Mouse (Mus musculus) CH12.LX (cell line): Measurements from ENCODE around the gene Zfp30. TPM values are rescaled to one million over a fixed set of nuclear protein-coding genes. Genes with fewer than 3 reads are reported as not detected.

ENCODE experiments used
- DNase-seq: peaks from one replicate; pipeline ENCODE4 v3.0.0-alpha.2; 2013; ENCODE audit errors: extremely low read depth
- H3K27ac ChIP-seq: 2 replicates; pipeline ENCODE4 v1.5.1; 2012; ENCODE audit warnings: low read depth, mild to moderate bottlenecking, control low read depth, moderate library complexity; ENCODE audit not compliant: insufficient read depth
- H3K27me3 ChIP-seq: replicated peaks from 2 replicates; pipeline ENCODE3; 2012; ENCODE audit warnings: inconsistent platforms
- H3K36me3 ChIP-seq, 2 experiments: replicated peaks in 1 of 2; 2 replicates each; pipeline versions ENCODE3 to v1.6.1; 2012; ENCODE audit warnings: inconsistent platforms in 1 of 2, low read length in 1 of 2, mild to moderate bottlenecking in 1 of 2, mixed read lengths in 1 of 2, moderate library complexity in 1 of 2; ENCODE audit not compliant: control insufficient read depth in 1 of 2, insufficient read depth in 1 of 2
- H3K4me1 ChIP-seq, 2 experiments: 2 replicates each; pipeline ENCODE4 v1.6.1; 2012; ENCODE audit warnings: inconsistent platforms in 1 of 2, moderate library complexity in 1 of 2; ENCODE audit not compliant: insufficient read depth in 2 of 2, control insufficient read depth in 1 of 2
- H3K4me2 ChIP-seq: 2 replicates; pipeline ENCODE4 v1.6.1; 2012; ENCODE audit warnings: low read depth, mild to moderate bottlenecking, control low read depth; ENCODE audit not compliant: poor library complexity, insufficient read depth, severe bottlenecking
- H3K4me3 ChIP-seq, 3 experiments: fragments of 150-350 bp in 1 of 3; sonication (generic) in 1 of 3; replicated peaks in 1 of 3; 2 replicates each; pipeline versions ENCODE3 to v1.5.1; 2011 to 2012; ENCODE audit warnings: low read depth in 2 of 3, low read length in 2 of 3, mild to moderate bottlenecking in 2 of 3, moderate library complexity in 2 of 3, control low read depth in 1 of 3, improper control_type of control experiment in 1 of 3, inconsistent platforms in 1 of 3, mixed read lengths in 1 of 3; ENCODE audit not compliant: poor library complexity in 1 of 3
- H3K79me2 ChIP-seq: replicated peaks from 2 replicates; pipeline ENCODE4 v1.6.1; 2012; ENCODE audit warnings: mild to moderate bottlenecking, moderate library complexity; ENCODE audit not compliant: control insufficient read depth, poor library complexity, insufficient read depth, severe bottlenecking; ENCODE audit errors: extremely low read depth
- H3K9ac ChIP-seq: 2 replicates; pipeline ENCODE4 v1.6.1; 2012; ENCODE audit warnings: low read depth, mild to moderate bottlenecking, control low read depth, moderate library complexity; ENCODE audit not compliant: insufficient read depth
- H3K9me3 ChIP-seq: replicated peaks from 2 replicates; pipeline ENCODE3; 2012; ENCODE audit warnings: low read length, inconsistent platforms, mixed read lengths
- CTCF ChIP-seq, 2 experiments: IDR thresholded peaks in 1 of 2; conservative IDR thresholded peaks in 1 of 2; 2 replicates each; pipeline ENCODE4 v1.5.1; 2011 to 2012; ENCODE audit warnings: low read depth in 2 of 2, low read length in 2 of 2, improper control_type of control experiment in 1 of 2, inconsistent platforms in 1 of 2, mild to moderate bottlenecking in 1 of 2, moderate library complexity in 1 of 2
- ETS1 ChIP-seq: conservative IDR thresholded peaks from 2 replicates; pipeline ENCODE4 v1.6.1; 2012; ENCODE audit warnings: low read depth, mild to moderate bottlenecking, inconsistent platforms, low read length, improper control_type of control experiment, moderate library complexity
- GABPA ChIP-seq: IDR thresholded peaks from 2 replicates; pipeline ENCODE4 v1.6.1; 2012; ENCODE audit warnings: low read depth, low read length, improper control_type of control experiment, inconsistent platforms; ENCODE audit not compliant: insufficient replicate concordance
- HCFC1 ChIP-seq: IDR thresholded peaks from 2 replicates; pipeline ENCODE4 v1.6.1; 2012; ENCODE audit warnings: low read depth, mild to moderate bottlenecking, inconsistent platforms, low read length, improper control_type of control experiment
- JUND ChIP-seq: conservative IDR thresholded peaks from 2 replicates; pipeline ENCODE4 v1.6.1; 2011; ENCODE audit warnings: low read depth, low read length, improper control_type of control experiment
- MAZ ChIP-seq: IDR thresholded peaks from 2 replicates; pipeline ENCODE4 v1.6.1; 2012; ENCODE audit warnings: low read depth, mild to moderate bottlenecking, inconsistent platforms, low read length, improper control_type of control experiment, moderate library complexity
- NELFE ChIP-seq: IDR thresholded peaks from 2 replicates; pipeline ENCODE4 v1.6.1; 2011; ENCODE audit warnings: low read depth, low read length, improper control_type of control experiment
- PAX5 ChIP-seq: IDR thresholded peaks from 2 replicates; pipeline ENCODE4 v1.6.1; 2012; ENCODE audit warnings: low read length, inconsistent platforms, mixed read lengths
- POLR2AphosphoS2 ChIP-seq: IDR thresholded peaks from 2 replicates; pipeline ENCODE4 v1.6.1; 2011; ENCODE audit warnings: low read depth, low read length, improper control_type of control experiment
- SIN3A ChIP-seq: IDR thresholded peaks from 2 replicates; pipeline ENCODE4 v1.6.1; 2012; ENCODE audit warnings: low read length, improper control_type of control experiment, inconsistent platforms
- USF1 ChIP-seq: IDR thresholded peaks from 2 replicates; pipeline ENCODE4 v1.6.1; 2014; ENCODE audit warnings: low read depth, mild to moderate bottlenecking, inconsistent platforms, low read length, improper control_type of control experiment
- ZNF384 ChIP-seq: IDR thresholded peaks from 2 replicates; pipeline ENCODE4 v1.6.1; 2012; ENCODE audit warnings: low read depth, low read length, improper control_type of control experiment, inconsistent platforms
- dilution Hi-C: fragments of 300-500 bp; cut with MboI; formaldehyde crosslinking; loops from 2 replicates; pipeline ENCODE4 v1.14.3; 2020; ENCODE audit warnings: low sequenced_read_pairs; ENCODE audit not compliant: extremely low pct_unique_long_range_greater_than_20kb, extremely low pct_ligation_motif_present
- in situ Hi-C: fragments of 300-500 bp; cut with MboI; formaldehyde crosslinking; loops from 3 replicates; pipeline ENCODE4 v1.14.3; 2019; ENCODE audit warnings: low sequenced_read_pairs, low pct_ligation_motif_present, low pct_unique_long_range_greater_than_20kb, mixed read lengths
- polyA plus RNA-seq: library from polyadenylated mRNA; unstranded; fragments of >175 nt; gene quantifications from 2 replicates; pipeline ENCODE4 v1.2.1, GENCODE M21; 2012; ENCODE audit warnings: low read depth; ENCODE audit not compliant: insufficient read length
- total RNA-seq, 2 experiments: library from RNA; depleted of rRNA; stranded (reverse); fragments of 300-350 nt in 1 of 2; fragments of >200 nt in 1 of 2; gene quantifications; 2 replicates each; pipeline ENCODE4 v1.2.3; 2012 to 2014

The Zfp30 gene
- total and polyA plus RNA-seq, 3 experiments = 0.54 to 0.76 (median 0.76) TPM

- DNase-seq = no peak
- Histone ChIP-seq H3K27ac (no peak overlapping the region), H3K4me3 (no peak overlapping the region), H3K79me2 (no peaks in the 10 kb centered on the region), H3K36me3 (peaks cover 0 to 7% of the 10 kb centered on the region in 2 experiments), H3K4me1 (peaks cover 0 to 5% of the 10 kb centered on the region in 2 experiments; a peak in 2 of 4 replicates), H3K9me3 (peaks cover 3% of the 10 kb centered on the region), H3K27me3 (no peaks in the 10 kb centered on the region), H3K4me2 (no peak overlapping the region), H3K9ac (no peak overlapping the region)
- no peak for TF ChIP-seq JUND
- no peak for TF ChIP-seq ETS1
- TF ChIP-seq USF1 = no peak
- no peak for TF ChIP-seq HCFC1
- no peak for TF ChIP-seq PAX5
- TF ChIP-seq ZNF384 = no peak
- no peak for TF ChIP-seq NELFE
- TF ChIP-seq POLR2AphosphoS2 = no peak
- no peak for TF ChIP-seq GABPA
- TF ChIP-seq SIN3A = no peak
- in situ Hi-C loops = no loop called here
- dilution Hi-C loops = no loop called here
Observed at GRCm38 (mm10) chr7:29792906-29793305, 9.1 kb downstream of the Zfp30 start.

GRCm38 (mm10) chr7:29807046-29807445, 23.2 kb downstream of the Zfp30 start:
- no peaks in the 10 kb centered on the region for H3K79me2 ChIP-seq
- TF ChIP-seq USF1 (no peak), ETS1 (no peak)
- TF ChIP-seq, all 38 proteins: peak for 0
- no peak overlapping the region for H3K4me2 ChIP-seq
- no peaks in the 10 kb centered on the region for H3K9me3 ChIP-seq
- no peak overlapping the region for H3K4me3 ChIP-seq
- no peaks in the 10 kb centered on the region for H3K4me1 ChIP-seq
- no peak overlapping the region for H3K9ac ChIP-seq
- dilution Hi-C loops (no loop called here), in situ Hi-C loops (no loop called here)
- H3K36me3 ChIP-seq = no peaks in the 10 kb centered on the region
- H3K27ac ChIP-seq = no peak overlapping the region
- no peak for DNase-seq
- H3K27me3 ChIP-seq = no peaks in the 10 kb centered on the region

DNA sequence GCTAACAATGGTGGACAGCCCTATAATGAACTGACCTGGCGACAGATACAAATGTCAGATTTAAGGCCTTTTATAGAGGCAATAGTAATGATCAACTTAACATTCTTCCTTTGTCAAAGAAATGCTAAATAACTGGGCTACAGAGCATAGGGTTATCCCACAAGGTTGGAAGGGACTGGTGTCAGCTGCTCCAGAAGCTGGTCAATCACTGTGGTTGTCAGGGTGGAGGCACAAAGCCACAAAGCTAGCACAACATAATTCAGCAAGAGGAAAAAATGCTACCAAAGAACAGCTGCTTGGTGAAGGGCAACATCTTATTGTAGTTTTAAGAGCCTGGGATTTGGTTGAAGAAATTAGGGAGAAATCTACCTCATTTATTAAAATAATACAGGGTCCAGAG, 28.4 kb downstream of the Zfp30 start:
- Histone ChIP-seq H3K36me3 (peaks cover 0 to 2% of the 10 kb centered on the region in 2 experiments), H3K4me3 (no peak overlapping the region), H3K9ac (no peak overlapping the region), H3K27me3 (no peaks in the 10 kb centered on the region), H3K9me3 (no peaks in the 10 kb centered on the region), H3K4me1 (peaks cover 4 to 19% of the 10 kb centered on the region in 2 experiments), H3K27ac (no peak overlapping the region), H3K79me2 (0 out of 2 replicates have a peak, but pooled peaks cover 3% of the 10 kb centered on the region), H3K4me2 (no peak overlapping the region)
- in situ Hi-C loops (no loop called here), dilution Hi-C loops (no loop called here)
- DNase-seq = no peak
- TF ChIP-seq HCFC1 = no peak
- no peak for TF ChIP-seq MAZ
- TF ChIP-seq CTCF (conservative IDR thresholded peaks at IDR 0.05 in 1 of 2, IDR thresholded peaks at IDR 0.05 in 1 of 2; ENCODE audit: low read depth in 2 of 2, low read length in 2 of 2) = no peak
